Mouse (Mus musculus) fat pad, adult 2 months (tissue): ENCODE results near the gene Fndc5.

Experiments
- DNase-seq: peaks from one replicate; pipeline ENCODE4 v3.0.0-alpha.2; 2011; ENCODE audit warnings: low read depth, low spot score; ENCODE audit errors: extremely low read depth

Gene Fndc5

DNA sequence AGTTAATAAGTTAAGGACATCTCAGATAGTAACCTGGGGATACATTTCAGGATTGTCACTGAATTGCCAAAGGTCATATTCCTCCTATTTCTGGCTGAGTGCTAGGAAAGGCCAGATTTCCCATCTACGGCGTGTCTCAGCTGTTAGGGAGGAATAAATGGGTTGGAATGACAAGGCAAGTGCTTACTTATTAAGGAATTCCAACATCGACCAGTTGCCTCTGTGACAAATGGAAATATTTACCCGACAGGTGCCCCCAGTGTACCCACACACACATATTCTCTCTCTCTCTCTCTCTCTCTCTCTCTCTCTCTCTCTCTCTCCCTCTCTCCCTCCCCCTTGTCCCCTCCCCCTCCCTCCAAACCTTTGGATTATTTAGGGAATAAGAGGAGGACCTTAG is 9.1 kb downstream of the Fndc5 start:
- no peak for DNase-seq

DNA sequence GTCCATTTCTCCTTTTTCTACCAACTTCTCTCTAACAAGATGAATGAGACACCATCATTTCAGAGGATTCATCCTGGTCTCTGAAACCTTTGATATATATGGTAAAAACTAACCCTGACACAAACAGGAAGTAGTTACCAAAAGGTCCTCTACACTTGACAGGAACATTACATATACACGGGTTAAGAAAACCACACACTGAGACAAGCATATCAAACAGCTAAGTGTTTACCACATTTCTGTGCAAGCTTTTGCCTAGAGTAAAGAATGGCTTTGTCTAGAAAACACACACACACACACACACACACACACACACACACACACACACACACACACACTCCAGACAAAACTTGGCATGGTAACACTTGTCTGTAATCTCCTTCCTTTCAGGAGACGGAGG is 9.6 kb downstream of the Fndc5 start:
- no peak for DNase-seq

DNA sequence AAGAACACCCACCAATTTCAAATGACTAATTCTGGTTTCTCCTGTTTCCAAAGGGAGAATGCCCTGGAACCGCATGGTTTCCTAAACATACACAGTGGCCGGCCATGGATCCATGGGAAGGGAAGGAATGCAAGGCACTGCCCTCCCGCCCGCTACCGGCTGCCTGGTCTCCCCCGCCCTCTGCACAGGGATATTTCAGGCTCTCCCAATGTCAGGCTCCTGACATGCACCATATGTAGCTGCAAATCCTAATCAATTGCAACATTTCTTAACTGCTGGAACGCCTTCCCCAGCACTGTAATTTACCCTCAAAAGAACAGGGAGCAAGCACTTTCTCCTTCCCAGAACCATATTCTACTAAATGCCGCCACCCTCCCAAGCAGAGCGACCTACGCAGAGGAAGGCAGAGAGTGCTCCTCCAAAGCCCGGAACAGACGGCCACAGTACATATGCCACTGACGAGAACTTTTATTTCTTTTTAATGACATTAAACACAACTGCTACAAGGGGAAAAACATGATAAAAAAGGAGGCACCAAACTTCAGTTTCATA is 10.8 kb downstream of the Fndc5 start:
- DNase-seq: no peak

DNA sequence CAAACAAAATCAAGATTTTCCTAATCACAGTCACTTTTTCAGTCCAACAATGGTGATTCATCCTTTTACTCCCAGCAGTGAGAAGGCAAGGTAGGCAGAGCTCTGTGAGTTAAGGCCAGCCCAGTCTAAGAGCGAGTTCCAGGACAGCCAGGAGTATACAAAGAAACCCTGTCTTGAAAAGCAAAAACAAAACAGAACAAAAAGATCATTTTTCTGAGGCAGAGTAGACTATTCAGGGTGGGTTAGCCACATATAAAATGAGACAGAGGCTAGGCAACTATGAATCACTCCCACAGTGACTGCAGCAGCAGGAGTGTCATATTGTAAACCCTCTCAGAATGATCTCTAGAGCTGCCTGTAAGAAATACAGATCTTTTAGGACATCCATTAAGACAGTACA is 12.5 kb downstream of the Fndc5 start:
- DNase-seq: no peak

DNA sequence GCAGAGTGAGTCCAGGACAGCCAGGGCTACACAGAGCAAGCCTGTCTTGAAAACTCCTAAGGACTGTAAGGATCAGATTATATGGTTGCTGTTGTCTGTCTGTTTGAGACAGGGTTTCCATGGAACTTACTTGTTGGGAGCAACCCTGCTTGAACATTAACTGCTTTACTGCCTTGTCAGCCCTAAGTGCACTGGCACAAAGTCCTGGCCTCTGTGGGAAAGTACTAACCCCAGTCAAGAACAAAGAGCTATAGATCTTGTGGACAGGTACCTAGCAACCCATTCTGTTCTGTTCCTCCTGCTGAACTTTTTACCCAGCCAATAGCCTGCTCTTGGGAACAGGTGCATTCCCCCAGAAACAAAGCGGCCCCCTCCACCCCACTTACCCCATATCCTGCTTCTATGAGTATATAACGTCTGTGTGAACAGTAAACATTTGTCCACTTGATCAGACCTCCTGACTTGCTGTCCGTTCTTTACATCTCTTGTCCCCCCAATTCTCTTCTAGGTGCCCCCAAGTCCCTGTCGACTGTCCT is 14.5 kb downstream of the Fndc5 start:
- no peak for DNase-seq

DNA sequence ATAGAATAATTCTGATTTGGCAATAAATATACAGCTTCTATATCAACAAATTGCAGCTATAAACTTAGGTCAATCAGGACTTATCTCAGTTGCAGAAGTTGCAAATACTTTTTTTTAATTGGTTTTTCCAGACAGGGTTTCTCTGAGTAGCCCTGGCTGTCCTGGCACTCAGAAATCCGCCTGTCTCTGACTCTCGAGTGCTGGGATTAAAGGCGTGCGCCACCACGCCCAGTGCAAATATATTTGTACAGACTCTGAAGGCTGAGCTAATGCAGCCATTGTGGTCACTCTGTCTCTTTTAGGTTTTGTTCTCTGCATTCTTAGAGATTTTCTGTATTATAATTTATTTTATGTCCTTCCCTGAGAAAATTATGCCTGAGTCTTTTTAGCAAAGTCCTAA is 20.7 kb downstream of the Fndc5 start:
- no peak for DNase-seq

DNA sequence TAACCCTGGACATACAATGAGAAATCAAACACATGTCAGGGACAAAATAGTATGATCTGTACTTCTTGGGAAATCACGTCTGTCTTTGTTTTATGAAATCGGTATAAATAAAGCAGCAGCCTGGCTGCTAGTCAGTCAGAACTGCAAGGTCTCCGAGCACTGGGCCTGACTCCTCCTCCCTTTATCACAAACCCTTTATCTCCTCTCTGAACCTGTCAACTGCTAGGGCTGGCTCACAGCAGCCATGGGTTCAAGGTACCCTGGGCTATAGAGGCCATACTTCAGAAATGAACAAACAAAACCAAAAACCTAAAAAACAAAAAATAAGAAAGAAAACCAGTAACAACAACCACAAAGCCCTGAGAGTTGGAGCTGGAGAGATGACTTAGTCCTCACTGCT is 21.8 kb downstream of the Fndc5 start:
- DNase-seq: no peak

DNA sequence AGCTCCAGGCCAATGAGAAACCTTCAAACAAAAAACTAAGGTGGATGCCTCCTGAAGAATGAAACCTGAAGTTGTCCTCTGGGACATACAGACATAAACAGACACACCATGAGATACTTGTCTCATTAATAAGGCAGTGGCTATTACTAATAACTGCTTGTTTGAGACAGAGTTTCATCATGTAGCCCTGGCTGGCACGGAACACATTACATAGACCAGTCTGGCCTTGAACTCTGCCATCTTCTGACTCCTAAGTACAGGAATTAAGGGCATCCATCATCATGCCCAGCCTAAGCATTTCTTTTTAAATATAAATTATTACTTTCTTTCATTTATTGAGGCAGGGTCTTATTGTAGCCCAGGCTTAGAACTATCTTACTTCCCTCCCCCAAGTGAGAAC is 24.3 kb downstream of the Fndc5 start:
- DNase-seq: no peak

DNA sequence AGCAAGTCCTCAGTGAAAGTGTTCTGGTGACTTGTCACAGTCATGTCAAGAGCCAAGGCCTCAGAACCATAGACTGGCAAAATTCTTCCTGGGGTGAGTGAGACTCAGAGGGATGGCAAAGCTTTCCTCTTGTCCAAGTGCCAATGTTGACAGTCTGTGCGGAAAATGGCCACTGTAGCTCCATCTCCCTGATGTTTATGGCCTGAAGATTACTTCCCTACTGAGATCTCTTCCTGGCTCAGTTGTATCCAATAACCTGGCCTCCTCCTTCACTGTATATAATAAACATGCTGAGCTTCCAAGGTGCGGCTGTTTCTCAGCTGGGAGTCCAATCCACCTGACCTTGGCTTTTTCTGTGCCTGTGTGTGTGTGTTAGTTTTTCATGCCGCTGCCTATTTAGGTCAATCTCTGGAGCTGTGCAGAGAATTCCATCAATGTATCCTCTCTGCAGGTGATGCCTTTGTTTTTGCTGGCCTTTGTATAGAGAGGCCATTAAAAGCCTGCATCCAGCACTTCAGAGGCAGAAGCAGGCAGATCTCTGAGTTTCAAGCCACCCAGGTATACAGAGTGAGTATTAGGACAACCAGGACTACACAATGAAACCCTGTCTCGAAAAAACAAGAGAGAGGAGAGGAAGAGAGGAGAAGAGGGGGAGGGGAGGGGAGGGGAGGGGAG is 24.9 kb downstream of the Fndc5 start:
- DNase-seq: no peak

DNA sequence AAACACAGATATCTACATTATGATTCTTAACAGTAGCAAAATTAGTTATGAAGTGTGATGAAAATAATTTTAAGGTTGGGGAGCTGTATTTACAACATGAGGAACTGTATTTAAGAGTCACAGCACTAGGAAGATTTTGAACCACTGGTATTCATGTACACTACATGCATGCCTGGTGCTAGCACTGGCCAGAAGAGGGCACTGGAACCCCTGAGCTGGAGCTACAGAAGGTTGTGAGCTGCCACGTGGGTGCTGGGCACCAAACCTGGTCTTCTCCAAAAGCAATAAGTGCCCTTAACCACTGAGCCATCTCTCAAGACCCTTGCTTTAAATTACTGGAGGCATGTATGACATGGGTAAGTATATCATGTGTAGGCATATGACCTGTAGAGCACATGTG is 35.7 kb downstream of the Fndc5 start:
- DNase-seq: no peak

DNA sequence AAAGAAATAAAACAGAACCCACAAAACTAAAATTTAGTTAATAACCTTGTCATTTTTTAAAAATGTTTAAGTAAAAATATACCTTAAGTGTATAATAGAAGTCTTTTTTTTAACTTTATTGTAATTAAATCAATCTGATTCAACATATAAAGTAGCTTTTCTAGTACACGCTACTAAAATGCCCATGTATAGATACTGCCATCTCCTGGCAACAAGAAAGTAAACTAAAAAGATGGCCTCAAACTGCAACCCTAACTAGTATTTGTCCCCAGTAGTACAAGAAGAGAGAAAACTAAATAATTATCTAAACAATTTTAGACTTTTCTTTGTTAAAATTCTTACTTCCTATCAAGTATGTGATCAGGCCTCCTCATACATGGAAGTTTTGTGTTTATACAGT is 42.8 kb downstream of the Fndc5 start:
- DNase-seq: no peak

DNA sequence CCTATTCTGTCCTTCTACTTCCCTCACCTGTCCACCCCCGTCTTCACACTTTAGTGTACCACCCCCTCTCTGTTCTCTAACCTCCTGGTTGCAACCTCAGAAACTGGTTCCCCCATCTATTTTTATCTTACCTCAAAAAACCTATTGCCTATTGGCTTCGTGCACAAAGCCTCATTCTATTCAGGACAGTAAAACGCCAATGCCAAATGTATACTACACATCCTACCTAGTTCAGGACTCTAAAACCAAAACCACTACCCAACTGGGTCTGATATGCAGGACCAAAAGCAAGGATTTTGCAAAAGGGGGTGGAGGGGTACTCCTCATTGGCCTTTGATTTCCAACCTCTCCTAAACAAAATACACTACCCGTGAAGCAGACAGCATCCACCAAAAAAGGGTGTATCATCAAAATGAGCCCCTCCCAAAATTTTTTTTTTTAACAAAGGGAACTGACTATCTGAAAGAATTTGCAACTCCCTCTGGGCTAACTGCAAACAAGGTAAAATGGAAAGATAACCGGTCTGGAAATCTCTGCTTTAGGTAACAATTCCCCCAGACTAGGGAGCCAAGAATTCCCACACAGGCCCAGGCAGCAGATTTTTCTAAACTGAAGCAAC is 51.4 kb downstream of the Fndc5 start:
- DNase-seq: no peak

DNA sequence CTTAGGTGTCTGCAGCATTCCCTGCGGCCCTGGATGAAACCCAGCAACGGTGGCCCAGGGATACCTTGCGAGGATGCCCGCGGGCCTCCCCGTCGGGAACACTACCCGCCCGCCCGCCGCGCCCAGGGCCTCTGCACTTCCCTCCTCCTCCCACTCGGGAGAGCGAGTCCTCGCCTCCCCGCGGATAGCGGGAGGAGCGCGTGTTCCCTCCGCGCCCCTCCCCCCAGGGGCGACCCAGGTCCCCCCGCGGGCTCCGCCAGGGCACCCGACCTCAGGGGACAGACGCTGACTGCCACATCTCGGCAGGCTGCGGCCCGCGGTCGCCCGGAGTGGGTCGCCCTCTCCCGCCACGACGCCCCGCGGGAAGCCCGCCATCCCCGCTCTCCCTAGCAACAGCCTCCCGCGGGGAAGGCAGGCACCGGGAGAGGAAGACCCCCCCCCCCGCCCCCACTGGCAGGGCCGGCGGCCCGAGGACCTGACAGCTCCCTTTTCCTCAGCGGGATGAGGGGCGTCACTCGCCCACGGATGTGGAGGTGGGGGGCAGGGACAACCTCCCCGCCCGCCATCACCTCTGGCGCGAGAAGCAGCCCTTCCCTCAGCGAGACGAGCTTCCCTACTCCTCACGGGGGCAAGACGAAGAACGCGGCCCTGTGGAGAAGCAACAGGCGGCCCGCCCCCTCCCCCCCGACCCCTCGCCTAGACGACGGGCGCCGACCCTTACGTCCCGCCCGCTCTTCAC is 52.2 kb downstream of the Fndc5 start:
- DNase-seq: no peak

DNA sequence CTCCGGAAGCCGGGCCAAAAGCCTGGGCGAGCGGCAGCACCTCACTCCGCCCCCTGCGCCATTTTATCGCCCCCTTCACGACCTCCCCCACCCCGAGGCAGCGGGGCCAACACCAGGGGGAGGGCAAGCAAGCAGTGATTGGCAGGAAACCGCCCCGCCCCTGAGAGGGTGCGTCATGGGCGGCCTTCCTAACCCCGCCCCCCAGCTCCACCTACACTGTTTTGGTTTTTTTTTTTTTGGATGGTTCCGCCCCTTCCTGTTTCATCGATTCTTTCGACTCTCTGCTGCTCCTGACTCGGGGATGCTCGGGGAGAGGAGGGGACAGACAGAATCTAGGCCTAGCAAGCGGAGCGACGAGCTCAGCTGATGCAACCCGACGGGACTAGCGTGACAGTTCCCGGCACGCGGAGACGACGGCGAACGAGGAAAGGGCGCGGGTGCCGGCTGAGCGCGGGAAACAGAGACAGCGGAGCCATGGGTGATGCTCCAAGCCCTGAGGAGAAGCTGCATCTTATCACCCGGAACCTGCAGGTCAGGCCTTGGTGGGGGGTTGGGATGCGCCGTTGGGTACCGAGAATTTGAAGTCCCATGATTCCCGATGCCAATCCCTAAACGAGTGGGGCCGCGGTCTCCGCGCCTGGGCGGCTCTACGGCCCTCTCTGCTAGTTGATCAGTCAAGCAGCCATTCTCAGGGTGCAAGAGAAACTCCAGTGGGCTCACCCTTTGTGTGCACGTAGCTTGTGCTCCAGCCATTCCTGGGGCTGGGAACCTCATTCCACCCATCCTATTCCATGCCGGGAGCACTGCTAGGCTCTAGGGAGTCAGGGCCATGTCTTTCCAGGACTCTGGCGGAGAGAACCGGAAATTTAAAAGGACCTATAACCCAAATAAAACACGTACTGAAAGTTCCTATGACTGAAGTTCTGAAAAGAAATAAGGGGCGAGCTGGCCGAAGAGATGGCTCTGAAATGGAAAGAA is 53.0 kb downstream of the Fndc5 start, which contains the start of the genes S100pbp and Yars:
S100pbp (minus strand) TSS at position 186 of the 978 bp plus-strand sequence.
Yars (plus strand) TSS at position 219 of the 978 bp plus-strand sequence.
- peak; percentile 81 for DNase-seq

DNA sequence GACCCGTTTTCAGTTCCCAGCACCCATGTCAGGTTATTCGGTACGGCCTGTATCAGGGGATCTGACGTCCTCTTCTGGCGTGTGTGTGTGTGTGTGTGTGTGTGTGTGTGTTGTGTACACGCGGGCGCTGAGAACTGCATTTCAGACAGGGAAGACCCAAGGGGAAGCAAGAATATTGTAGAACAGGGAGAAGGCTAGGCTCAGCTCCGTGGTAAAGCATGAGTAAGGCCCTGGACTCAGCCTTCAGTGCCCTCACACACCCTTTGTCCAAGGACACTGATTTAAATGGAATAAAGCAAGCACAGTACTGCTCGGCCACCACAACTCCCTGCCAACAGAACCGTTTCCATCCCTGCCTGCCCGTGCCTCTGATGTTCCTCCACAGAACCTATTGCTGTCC is 53.7 kb downstream of the Fndc5 start:
- DNase-seq: no peak

DNA sequence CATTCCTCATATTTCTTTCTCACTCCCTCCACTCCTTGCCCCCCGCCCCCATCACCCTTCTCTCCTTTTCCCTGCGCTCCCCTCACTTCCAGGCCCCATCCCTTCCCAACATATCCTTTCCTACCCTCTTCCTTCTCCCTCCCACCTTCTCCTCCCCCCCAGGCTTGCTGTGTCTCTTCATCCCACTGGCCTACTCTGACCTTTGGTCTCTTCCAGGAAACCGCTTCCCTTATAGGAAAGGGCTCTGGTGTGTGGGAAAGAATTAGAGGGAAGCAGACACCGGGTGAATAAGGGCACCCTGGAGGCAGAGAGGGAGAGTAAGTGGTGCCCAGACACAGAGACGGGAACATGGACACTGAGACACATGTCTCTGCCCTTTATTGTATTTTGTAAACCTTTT is 54.9 kb downstream of the Fndc5 start:
- no peak for DNase-seq
